Mouse (Mus musculus) midbrain, embryonic 10.5 days (tissue): ENCODE measurements around the gene Cd68. TPM values are rescaled to one million over a fixed set of nuclear protein-coding genes. Genes with fewer than 3 reads are reported as not detected.
"Not testable (repeated sequence)": the region's sequence is repeated elsewhere in the genome, so short reads cannot be mapped to it uniquely, and the experiment has no call there.

Experiments used
- DNase-seq: peaks from one replicate; pipeline ENCODE4 v3.0.0-alpha.2; 2017; ENCODE audit warnings: low spot score
- H3K27ac ChIP-seq: fragments of 300-500 bp; sonication (generic); replicated peaks from 2 replicates; pipeline ENCODE4 v1.5.1; 2016; ENCODE audit warnings: mild to moderate bottlenecking
- H3K27me3 ChIP-seq: fragments of 300-500 bp; sonication (generic); 2 replicates; pipeline ENCODE4 v1.6.1; 2016; ENCODE audit warnings: low read depth, mild to moderate bottlenecking; ENCODE audit not compliant: poor library complexity, severe bottlenecking
- H3K36me3 ChIP-seq: fragments of 300-500 bp; sonication (generic); 2 replicates; pipeline ENCODE4 v1.6.1; 2016; ENCODE audit warnings: mild to moderate bottlenecking, moderate library complexity
- H3K4me1 ChIP-seq: fragments of 300-500 bp; sonication (generic); 2 replicates; pipeline ENCODE4 v1.6.1; 2016
- H3K4me3 ChIP-seq: fragments of 300-500 bp; sonication (generic); 2 replicates; pipeline ENCODE4 v1.5.1; 2016; ENCODE audit warnings: mild to moderate bottlenecking, moderate library complexity
- H3K9me3 ChIP-seq: fragments of 300-500 bp; sonication (generic); replicated peaks from 2 replicates; pipeline ENCODE4 v1.6.1; 2016; ENCODE audit warnings: mild to moderate bottlenecking
- WGBS: fragments of 180-500 bp; shearing (Covaris S2); methylation state at CpG from one replicate; pipeline ENCODE4 v1.1.7; 2016; 5-methylcytosine and 5-hydroxymethylcytosine counted together
- microRNA counts: library from miRNA; unstranded; fragments of <30 nt; microRNA quantifications from one replicate; lab custom pipeline; 2017
- microRNA-seq: library from miRNA; unstranded; fragments of <30 nt; microRNA quantifications from one replicate; pipeline ENCODE4, GENCODE M21; 2017
- polyA plus RNA-seq: library from polyadenylated mRNA; unstranded; fragments of >200 nt; fragmentation: Nextera tagmentation; extraction: Ambion mirVana; gene quantifications from 2 replicates; pipeline ENCODE4 v1.2.1, GENCODE M21; 2016

The Cd68 gene
- polyA plus RNA-seq, 1 experiment from 2014 or later, result 7.0 TPM

DNA sequence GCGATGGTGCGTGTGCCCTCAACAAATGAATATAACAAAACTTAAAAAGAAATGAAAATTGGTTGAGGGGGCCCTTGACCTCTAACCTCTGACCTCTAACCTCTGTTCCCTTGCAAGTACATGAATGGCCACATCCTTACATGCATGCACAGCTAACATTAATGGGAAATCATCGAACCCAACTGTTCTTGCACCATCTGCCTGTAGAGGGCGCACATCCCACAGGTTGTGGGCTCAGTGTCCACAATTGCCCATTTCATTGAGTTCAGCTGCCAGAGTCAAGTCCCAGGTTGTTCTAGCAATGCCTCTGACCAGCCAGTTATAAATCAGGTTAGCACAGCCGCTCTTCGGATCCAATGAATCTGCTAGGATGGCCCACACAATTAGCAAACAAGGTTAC lies 37.7 kb downstream of the Cd68 start:
- H3K4me1 ChIP-seq, result peaks cover 14% of the 10 kb centered on the region
- 40% methylated on average over 6 of the region's 6 CpGs for WGBS
- H3K4me3 ChIP-seq, result no peak overlapping the region
- no peaks in the 10 kb centered on the region for H3K9me3 ChIP-seq
- no peaks in the 10 kb centered on the region for H3K27me3 ChIP-seq
- no peaks in the 10 kb centered on the region for H3K36me3 ChIP-seq
- peak; percentile 83 for DNase-seq
- no peak overlapping the region for H3K27ac ChIP-seq

DNA sequence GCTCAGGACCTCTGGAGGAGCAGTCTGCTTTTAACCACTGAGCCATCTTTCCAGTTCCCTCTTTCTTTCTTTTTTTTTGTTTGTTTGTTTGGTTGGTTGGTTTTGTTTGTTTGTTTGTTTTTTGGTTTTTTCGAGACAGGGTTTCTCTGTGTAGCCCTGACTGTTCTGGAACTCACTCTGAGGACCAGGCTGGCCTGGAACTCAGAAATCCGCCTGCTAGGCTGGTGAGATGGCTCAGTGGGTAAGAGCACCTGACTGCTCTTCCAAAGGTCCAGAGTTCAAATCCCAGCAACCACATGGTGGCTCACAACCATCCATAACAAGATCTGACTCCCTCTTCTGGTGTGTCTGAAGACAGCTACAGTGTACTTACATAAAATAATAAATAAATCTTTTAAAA lies 41.6 kb downstream of the Cd68 start:
- not testable (repeated sequence) for H3K27me3 ChIP-seq, H3K36me3 ChIP-seq, H3K4me3 ChIP-seq, H3K9me3 ChIP-seq, H3K27ac ChIP-seq, DNase-seq
- WGBS, result 75% methylated on average over 2 of the region's 2 CpGs
- peaks cover 21% of the 10 kb centered on the region for H3K4me1 ChIP-seq

DNA sequence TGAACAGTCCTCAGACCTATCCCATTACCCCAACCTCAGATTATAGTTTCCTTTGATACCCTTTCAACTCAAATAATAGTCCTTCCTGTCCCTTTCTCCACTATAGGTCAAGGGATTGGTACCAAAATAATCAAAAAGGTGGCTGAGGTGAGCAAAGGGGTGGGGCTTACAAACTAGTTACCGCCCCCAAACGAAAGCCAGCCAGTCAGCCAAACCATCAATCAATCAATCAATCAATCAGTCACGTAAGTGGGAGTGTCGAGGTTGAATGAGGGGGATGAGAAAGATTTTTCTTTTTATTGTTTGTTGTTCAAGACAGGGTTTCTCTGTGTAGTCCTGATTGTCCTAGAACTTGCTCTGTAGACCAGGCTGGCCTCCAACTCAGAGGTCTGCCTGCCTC lies 42.9 kb downstream of the Cd68 start:
- H3K36me3 ChIP-seq, result no peaks in the 10 kb centered on the region
- H3K4me3 ChIP-seq, result peak overlapping the region; percentile 59; the same call in 1 of the 2 replicates
- DNase-seq, result no peak
- 76% methylated on average over 4 of the region's 4 CpGs for WGBS
- peaks cover 25% of the 10 kb centered on the region for H3K4me1 ChIP-seq
- no peaks in the 10 kb centered on the region for H3K9me3 ChIP-seq
- no peak overlapping the region for H3K27ac ChIP-seq
- peaks cover 3% of the 10 kb centered on the region; the same call in 1 of the 2 replicates for H3K27me3 ChIP-seq

DNA sequence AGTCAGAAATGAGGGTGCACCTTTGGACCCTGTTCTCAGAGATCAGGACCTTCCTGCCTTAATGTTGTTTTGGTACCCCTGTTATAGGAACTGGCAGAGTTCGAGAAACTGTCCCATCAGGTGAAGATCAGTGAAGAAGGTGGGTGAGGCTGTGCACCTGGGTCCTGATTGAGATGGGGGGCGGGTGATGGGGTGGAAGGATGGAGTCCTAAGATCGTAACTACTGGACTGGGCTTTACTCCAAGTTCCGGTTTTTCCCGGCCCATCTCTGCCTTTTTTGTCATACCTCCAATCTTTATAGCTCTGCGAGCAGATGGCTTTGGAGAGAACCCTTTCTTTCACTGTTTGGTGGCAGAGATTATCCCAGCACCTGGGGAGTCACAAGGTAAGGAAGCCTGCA lies 43.5 kb downstream of the Cd68 start:
- peak overlapping the region; percentile 59 for H3K4me3 ChIP-seq
- no peaks in the 10 kb centered on the region for H3K36me3 ChIP-seq
- peaks cover 29% of the 10 kb centered on the region for H3K4me1 ChIP-seq
- no peaks in the 10 kb centered on the region for H3K9me3 ChIP-seq
- DNase-seq, result no peak
- peak overlapping the region; percentile 93 for H3K27ac ChIP-seq
- 60% methylated on average over 6 of the region's 6 CpGs for WGBS
- peaks cover 9% of the 10 kb centered on the region; the same call in 1 of the 2 replicates for H3K27me3 ChIP-seq

DNA sequence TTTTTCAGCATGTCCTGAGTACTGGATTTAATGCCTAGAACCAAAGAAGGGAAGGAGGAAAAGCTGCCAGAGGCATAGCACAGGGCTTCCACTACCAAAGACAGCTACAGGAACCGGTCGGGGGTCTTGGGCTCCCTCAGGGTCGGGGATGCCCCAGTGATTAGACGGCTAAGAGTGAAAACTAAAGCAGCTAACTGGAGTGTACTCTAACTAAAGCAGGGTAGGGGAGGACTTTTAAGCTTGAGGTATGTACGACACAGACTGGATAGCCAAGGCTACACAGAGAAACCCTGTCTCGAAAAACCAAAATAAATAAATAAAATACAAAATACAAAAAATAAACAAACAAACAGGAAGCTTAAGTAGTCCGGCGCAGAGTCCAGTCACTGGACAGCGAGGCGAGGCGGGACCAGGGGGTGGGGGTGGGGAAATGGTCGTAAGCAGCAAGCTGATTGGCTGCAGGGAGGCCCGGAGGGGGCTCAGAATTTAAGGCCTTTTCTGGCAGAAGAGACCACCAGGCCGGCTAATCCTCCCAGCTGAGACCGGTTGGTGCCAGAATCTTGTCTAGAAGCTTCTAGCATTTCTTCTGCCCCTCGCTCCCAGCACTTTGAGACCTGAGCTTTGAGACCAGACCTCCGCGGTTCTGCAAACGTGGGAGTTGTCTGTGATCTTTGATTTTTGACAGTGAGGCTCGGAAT lies 44.2 kb downstream of the Cd68 start, which contains the start of gene Sat2:
TSS of gene Sat2 (plus strand) at position 454 of the 698 bp plus-strand sequence.
- Histone ChIP-seq H3K27ac (peak within 1 kb of the TSS; percentile 93), H3K36me3 (no peaks in the 10 kb centered on the region)
- 2% methylated on average over 20 of the region's 20 CpGs for WGBS

DNA sequence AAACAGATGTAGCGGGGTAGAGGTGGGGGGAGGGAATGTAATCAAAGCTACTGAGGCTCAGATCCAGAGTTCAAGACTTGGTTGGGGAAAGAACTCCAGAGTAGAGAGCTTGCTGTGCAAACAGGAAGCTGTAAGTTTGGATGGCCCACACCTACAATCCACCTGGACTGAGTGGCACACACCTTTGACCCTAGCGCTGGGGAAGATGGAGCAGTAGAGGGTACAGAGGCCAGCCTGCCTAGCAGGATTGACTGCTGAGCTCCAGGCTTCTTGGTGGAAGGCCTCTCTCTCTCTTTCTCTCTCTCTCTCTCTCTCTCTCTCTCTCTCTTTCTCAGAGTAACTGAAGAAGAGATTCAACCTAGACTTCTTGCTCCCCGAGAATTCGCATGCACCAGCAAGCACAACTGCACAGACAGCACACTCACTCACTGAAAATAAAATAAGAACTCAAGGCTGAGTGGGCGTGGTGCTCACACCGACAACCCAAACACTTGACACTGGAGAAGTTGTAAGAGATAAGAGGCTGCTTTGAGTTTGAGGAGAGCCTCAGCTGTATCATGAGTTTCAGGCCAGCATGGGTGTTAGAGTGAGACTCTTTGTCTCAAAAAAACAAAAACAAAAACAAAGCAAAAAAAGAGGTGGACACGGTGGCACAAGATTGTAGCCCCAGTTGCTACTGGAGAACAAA lies 45.4 kb downstream of the Cd68 start:
- no peak for DNase-seq
- 89% methylated on average over 7 of the region's 7 CpGs for WGBS
- peaks cover 29% of the 10 kb centered on the region for H3K4me1 ChIP-seq

More for the DNA sequence above, 44.2 kb downstream of the Cd68 start, which contains the start of gene Sat2:
- Histone ChIP-seq H3K27me3 (peaks cover 10% of the 10 kb centered on the region; the same call in 1 of the 2 replicates), H3K4me1 (peaks cover 29% of the 10 kb centered on the region), H3K4me3 (peak within 1 kb of the TSS; percentile 59), H3K9me3 (no peaks in the 10 kb centered on the region)
- peak; percentile 87 for DNase-seq

DNA sequence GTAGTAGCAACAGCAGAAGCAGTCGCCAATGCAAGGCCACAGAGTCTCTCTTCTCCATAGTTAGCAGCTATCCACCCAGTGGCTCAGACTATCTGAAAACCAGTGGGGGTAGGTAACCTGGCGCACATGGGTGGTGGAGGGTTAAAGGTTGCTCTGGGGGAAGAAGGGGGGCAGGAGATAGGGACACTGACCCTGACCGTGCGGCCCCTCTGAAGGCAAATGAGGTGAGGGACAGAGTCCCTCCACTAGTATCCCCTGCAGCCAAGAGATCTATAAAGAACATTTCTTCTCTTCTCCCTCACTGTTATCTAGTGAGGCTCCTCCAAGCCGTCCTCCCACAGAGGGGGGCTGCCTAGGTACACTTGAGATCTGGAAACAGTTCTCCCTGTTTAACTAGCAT lies 48.1 kb downstream of the Cd68 start, which contains the start of gene Shbg:
TSS of gene Shbg (minus strand) at position 101 of the 400 bp plus-strand sequence.
- Histone ChIP-seq H3K27ac (no peak within 1 kb of the TSS), H3K27me3 (peaks cover 29% of the 10 kb centered on the region), H3K4me1 (peaks cover 35% of the 10 kb centered on the region), H3K4me3 (no peak within 1 kb of the TSS), H3K36me3 (no peaks in the 10 kb centered on the region), H3K9me3 (no peaks in the 10 kb centered on the region)
- WGBS, result 74% methylated on average over 5 of the region's 5 CpGs
- no peak for DNase-seq

More for the DNA sequence above, 45.4 kb downstream of the Cd68 start:
- Histone ChIP-seq H3K9me3 (no peaks in the 10 kb centered on the region), H3K27ac (peak overlapping the region; percentile 93; the same call in 1 of the 2 replicates), H3K36me3 (no peaks in the 10 kb centered on the region), H3K4me3 (no peak overlapping the region), H3K27me3 (peaks cover 18% of the 10 kb centered on the region)

DNA sequence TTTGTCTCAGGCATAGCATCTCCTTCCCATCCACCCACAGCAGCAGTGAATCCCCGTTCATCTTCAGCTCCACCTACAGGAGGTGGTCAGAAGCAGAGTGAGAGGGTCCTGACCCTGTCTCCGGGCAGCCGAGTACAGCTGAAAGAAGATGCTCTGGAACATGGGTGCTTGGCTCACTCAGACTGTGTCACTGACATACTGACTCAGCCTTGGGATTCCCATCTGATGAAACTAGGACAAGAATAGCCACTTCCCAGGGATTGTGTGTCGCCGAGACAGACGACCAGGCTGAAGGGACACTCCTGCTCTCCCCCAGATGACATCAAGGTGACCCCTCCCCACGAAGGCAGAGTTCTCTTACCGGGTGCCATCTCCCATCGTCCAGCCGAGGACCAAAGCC lies 49.2 kb downstream of the Cd68 start:
- Histone ChIP-seq H3K27me3 (peaks cover 29% of the 10 kb centered on the region), H3K4me3 (no peak overlapping the region), H3K36me3 (no peaks in the 10 kb centered on the region), H3K9me3 (no peaks in the 10 kb centered on the region), H3K27ac (no peak overlapping the region), H3K4me1 (peaks cover 25% of the 10 kb centered on the region)
- DNase-seq, result no peak
- WGBS, result 49% methylated on average over 10 of the region's 10 CpGs

DNA sequence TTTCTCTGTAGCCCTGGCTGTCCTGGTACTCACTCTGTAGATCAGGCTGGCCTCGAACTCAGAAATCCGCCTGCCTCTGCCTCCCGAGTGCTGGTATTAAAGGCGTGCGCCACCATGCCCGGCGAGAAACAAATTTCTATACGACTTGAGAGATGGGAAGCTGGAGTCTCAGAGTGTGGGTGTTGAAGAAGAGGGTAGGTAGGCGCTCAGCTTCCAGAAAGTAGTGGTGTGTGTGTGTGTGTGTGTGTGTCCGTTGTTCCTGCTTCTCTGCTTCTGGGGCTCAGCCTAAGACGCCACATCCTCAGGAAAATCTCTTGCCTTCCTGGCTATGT lies 51.7 kb downstream of the Cd68 start:
- not testable (repeated sequence) for DNase-seq, H3K9me3 ChIP-seq, H3K36me3 ChIP-seq
- H3K27me3 ChIP-seq, result peaks cover 29% of the 10 kb centered on the region
- H3K27ac ChIP-seq, result peak overlapping the region; percentile 78; the same call in 1 of the 2 replicates
- H3K4me1 ChIP-seq, result peaks cover 20% of the 10 kb centered on the region
- WGBS, result 53% methylated on average over 11 of the region's 11 CpGs
- H3K4me3 ChIP-seq, result peak overlapping the region; percentile 36

MicroRNAs within 50 kb of the gene (microRNA counts, 519-probe panel; counts per million panel counts)
- microRNA mmu-miR-1934 (lab: Ali Mortazavi, UCI) (not detected), microRNA mmu-miR-467f (lab: Ali Mortazavi, UCI) (not detected)

Small RNA genes within 50 kb of the gene (microRNA-seq; reads per million reads assigned to microRNA genes)
- gene Mir1934 (5.1 reads per million, percentile 12 among the genes with 10 or more reads in this experiment), gene Mir467f (not detected)

Other genes starting within 250 kb of the Cd68 start
- gene Dnah2, start 117.0 kb downstream of the Cd68 start, polyA plus RNA-seq, result 1.2 and 1.9 TPM in 2 replicates
- 48.8 and 53.9 TPM in 2 replicates for gene Efnb3, start 105.9 kb downstream of the Cd68 start, polyA plus RNA-seq
- 45.0 and 50.7 TPM in 2 replicates for gene Wrap53, start 85.9 kb downstream of the Cd68 start, polyA plus RNA-seq
- gene Trp53, start 85.8 kb downstream of the Cd68 start, polyA plus RNA-seq, result 148 and 166 TPM in 2 replicates
- 6.0 and 8.6 TPM in 2 replicates for gene Atp1b2, start 60.2 kb downstream of the Cd68 start, polyA plus RNA-seq
- not detected in 2 replicates for gene Shbg, start 48.2 kb downstream of the Cd68 start, polyA plus RNA-seq
- 16.1 and 20.6 TPM in 2 replicates for gene Sat2, start 44.1 kb downstream of the Cd68 start, polyA plus RNA-seq
- gene Fxr2, start 33.2 kb downstream of the Cd68 start, polyA plus RNA-seq, result 36.2 and 39.1 TPM in 2 replicates
- 0.16 TPM in 1 of 2 replicates, not detected in the other for gene Sox15, start 10.8 kb downstream of the Cd68 start, polyA plus RNA-seq
- 85.1 and 86.2 TPM in 2 replicates for gene Mpdu1, start 3.5 kb downstream of the Cd68 start, polyA plus RNA-seq
- 710 and 716 TPM in 2 replicates for gene Eif4a1, start 6.3 kb upstream of the Cd68 start, polyA plus RNA-seq
- gene Senp3, start 15.9 kb upstream of the Cd68 start, polyA plus RNA-seq, result 112 and 114 TPM in 2 replicates
- gene Tnfsf13, start 19.6 kb upstream of the Cd68 start, polyA plus RNA-seq, result 0.11 and 0.30 TPM in 2 replicates
- 1.2 and 1.4 TPM in 2 replicates for gene Tnfsf12, start 29.7 kb upstream of the Cd68 start, polyA plus RNA-seq
- gene Tnfsfm13, start 29.9 kb upstream of the Cd68 start, polyA plus RNA-seq, result 1.0 and 1.3 TPM in 2 replicates
- 25.6 and 32.2 TPM in 2 replicates for gene Polr2a, start 92.5 kb upstream of the Cd68 start, polyA plus RNA-seq
- gene Slc35g3, start 95.8 kb upstream of the Cd68 start, polyA plus RNA-seq, result 0.09 TPM in 1 of 2 replicates, not detected in the other
- 0.64 and 0.91 TPM in 2 replicates for gene Zbtb4, start 99.8 kb upstream of the Cd68 start, polyA plus RNA-seq
- 1.1 TPM in 2 replicates for gene Chrnb1, start 129.8 kb upstream of the Cd68 start, polyA plus RNA-seq
- 1.0 and 1.4 TPM in 2 replicates for gene Fgf11, start 135.7 kb upstream of the Cd68 start, polyA plus RNA-seq
- 0.90 and 0.99 TPM in 2 replicates for gene Tmem102, start 139.5 kb upstream of the Cd68 start, polyA plus RNA-seq
- not detected in 2 replicates for gene Gm39566, start 149.1 kb upstream of the Cd68 start, polyA plus RNA-seq
- not detected in 2 replicates for gene Spem2, start 152.3 kb upstream of the Cd68 start, polyA plus RNA-seq
- 0.12 and 0.19 TPM in 2 replicates for gene Spem1, start 156.0 kb upstream of the Cd68 start, polyA plus RNA-seq
- gene Nlgn2, start 171.6 kb upstream of the Cd68 start, polyA plus RNA-seq, result 6.1 and 8.6 TPM in 2 replicates
- gene Tmem256, start 172.4 kb upstream of the Cd68 start, polyA plus RNA-seq, result 345 and 346 TPM in 2 replicates
- gene Plscr3, start 180.2 kb upstream of the Cd68 start, polyA plus RNA-seq, result 70.4 and 81.8 TPM in 2 replicates
- gene Tnk1, start 192.6 kb upstream of the Cd68 start, polyA plus RNA-seq, result 0.41 and 0.44 TPM in 2 replicates
- gene Tmem95, start 211.9 kb upstream of the Cd68 start, polyA plus RNA-seq, result not detected in 2 replicates
- gene Kctd11, start 215.3 kb upstream of the Cd68 start, polyA plus RNA-seq, result 6.4 and 7.0 TPM in 2 replicates
- 1.0 and 1.2 TPM in 2 replicates for gene Acap1, start 229.4 kb upstream of the Cd68 start, polyA plus RNA-seq
- 14.8 and 20.5 TPM in 2 replicates for gene 2810408A11Rik, start 234.8 kb upstream of the Cd68 start, polyA plus RNA-seq
- gene Neurl4, start 234.9 kb upstream of the Cd68 start, polyA plus RNA-seq, result 12.8 and 14.3 TPM in 2 replicates
- gene Gps2, start 247.7 kb upstream of the Cd68 start, polyA plus RNA-seq, result 98.4 and 111 TPM in 2 replicates